Mouse (Mus musculus): Measurements from ENCODE around the gene Aen. TPM values are rescaled to one million over a fixed set of nuclear protein-coding genes. Genes with fewer than 3 reads are reported as not detected.

Aen gene
- polyA plus RNA-seq, 1 experiment from 2014 or later: 28.1 TPM

- Histone ChIP-seq H3K4me3 (replicated peaks) (peak overlapping the region; percentile 64), H3K36me3 (peaks cover 5% of the 10 kb centered on the region), H3K27me3 (no peaks in the 10 kb centered on the region), H3K9ac (peak overlapping the region; percentile 76), H3K9me3 (replicated peaks) (no peaks in the 10 kb centered on the region), H3K4me2 (peak overlapping the region; percentile 89), H3K4me1 (replicated peaks) (peaks cover 58% of the 10 kb centered on the region), H3K27ac (peak overlapping the region; percentile 87)
- 58% methylated on average over 3 of the region's 3 CpGs for WGBS (ENCODE audit: insufficient replicate concordance)
- no peak for DNase-seq
- no peak; the same call in 1 of the 2 replicates for ATAC-seq (ENCODE audit: low read depth)
Observed at GRCm38 (mm10) chr7:78914545-78914845, 18.8 kb downstream of the Aen start.

DNA sequence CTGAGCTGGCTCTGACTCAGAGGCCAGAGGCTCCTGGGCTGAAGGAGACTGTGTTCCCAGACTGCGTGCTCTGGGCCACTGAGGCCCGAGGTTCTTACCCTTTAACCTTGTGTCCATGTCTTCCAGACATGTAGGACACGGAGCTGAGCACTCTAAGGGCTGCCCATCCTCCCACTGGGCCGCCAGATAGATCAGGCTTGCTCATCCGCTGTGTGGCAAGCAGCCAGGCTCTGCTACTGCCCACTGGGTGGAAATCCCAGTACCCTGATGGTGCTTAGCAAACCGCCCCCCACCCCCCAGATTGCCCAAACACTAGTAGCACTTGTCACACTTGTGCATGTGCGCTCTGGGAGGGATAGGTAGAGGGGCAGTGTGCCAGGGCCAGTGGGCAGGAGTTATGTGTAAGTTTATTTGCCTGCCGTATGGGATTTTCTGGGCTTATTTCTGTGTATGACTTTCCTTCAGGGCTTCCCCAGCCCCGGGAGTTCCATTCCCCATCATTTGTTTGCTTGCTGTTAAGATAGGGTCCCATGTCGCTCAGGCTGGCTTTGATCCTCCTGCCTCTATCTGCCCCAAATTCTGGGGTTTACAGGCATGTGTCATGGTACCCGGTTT, 19.3 kb downstream of the Aen start:
- DNase-seq: no peak
- H3K9me3 ChIP-seq (replicated peaks): no peaks in the 10 kb centered on the region
- no peaks in the 10 kb centered on the region; the same call in none of the 2 replicates for H3K36me3 ChIP-seq
- H3K4me1 ChIP-seq (replicated peaks): peaks cover 58% of the 10 kb centered on the region
- no peak for ATAC-seq (ENCODE audit: low read depth)
- peak overlapping the region; percentile 76 for H3K9ac ChIP-seq
- no peaks in the 10 kb centered on the region for H3K27me3 ChIP-seq
- 78% methylated on average over 11 of the region's 11 CpGs for WGBS (ENCODE audit: insufficient replicate concordance)
- H3K4me3 ChIP-seq (replicated peaks): peak overlapping the region; percentile 64
- peak overlapping the region; percentile 89 for H3K4me2 ChIP-seq
- H3K27ac ChIP-seq: peak overlapping the region; percentile 87

GRCm38 (mm10) chr7:78918686-78919085, 23.0 kb downstream of the Aen start:
- Histone ChIP-seq H3K36me3 (no peaks in the 10 kb centered on the region; the same call in 1 of the 2 replicates), H3K4me3 (replicated peaks) (no peak overlapping the region), H3K9ac (no peak overlapping the region), H3K9me3 (replicated peaks) (no peaks in the 10 kb centered on the region), H3K4me1 (replicated peaks) (peaks cover 24% of the 10 kb centered on the region), H3K4me2 (no peak overlapping the region), H3K27ac (no peak overlapping the region), H3K27me3 (no peaks in the 10 kb centered on the region)
- ATAC-seq (ENCODE audit: low read depth): no peak
- no peak for DNase-seq
- WGBS (ENCODE audit: insufficient replicate concordance): 43% methylated on average over 4 of the region's 4 CpGs

DNA sequence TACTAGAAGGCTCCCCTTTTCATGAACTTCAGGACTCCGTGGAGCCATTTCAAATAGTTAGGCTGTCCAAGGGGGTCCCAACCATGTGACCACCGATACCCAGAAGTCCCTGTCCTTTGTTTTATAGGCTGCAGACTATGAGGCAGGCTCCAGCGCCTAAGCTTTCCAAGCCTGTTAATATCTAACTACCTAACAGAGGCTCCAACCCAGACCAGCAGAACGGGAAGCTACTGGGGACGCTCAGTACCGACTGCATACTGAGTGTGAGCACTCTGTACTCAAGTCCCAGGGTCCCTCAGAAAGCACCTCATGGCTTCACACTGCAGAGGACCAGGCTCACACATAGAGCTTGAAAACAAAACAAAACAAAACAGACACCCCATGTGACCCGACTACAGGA, 26.9 kb downstream of the Aen start:
- Histone ChIP-seq H3K9ac (no peak overlapping the region), H3K27ac (no peak overlapping the region), H3K4me3 (replicated peaks) (no peak overlapping the region), H3K9me3 (replicated peaks) (no peaks in the 10 kb centered on the region), H3K4me2 (no peak overlapping the region), H3K4me1 (replicated peaks) (peaks cover 7% of the 10 kb centered on the region), H3K36me3 (no peaks in the 10 kb centered on the region; the same call in 1 of the 2 replicates), H3K27me3 (peaks cover 5% of the 10 kb centered on the region; the same call in 1 of the 2 replicates)
- DNase-seq (no peak), ATAC-seq (ENCODE audit: low read depth) (peak; percentile 59)
- 60% methylated on average over 7 of the region's 7 CpGs for WGBS (ENCODE audit: insufficient replicate concordance)

GRCm38 (mm10) chr7:78924300-78924699, 28.6 kb downstream of the Aen start:
- Histone ChIP-seq H3K4me2 (no peak overlapping the region), H3K9me3 (replicated peaks) (no peaks in the 10 kb centered on the region), H3K4me1 (replicated peaks) (peaks cover 7% of the 10 kb centered on the region), H3K27me3 (peaks cover 5% of the 10 kb centered on the region; the same call in 1 of the 2 replicates), H3K9ac (no peak overlapping the region), H3K4me3 (replicated peaks) (no peak overlapping the region), H3K27ac (no peak overlapping the region), H3K36me3 (no peaks in the 10 kb centered on the region)
- ATAC-seq (ENCODE audit: low read depth) (no peak), DNase-seq (peak; percentile 23)
- WGBS (ENCODE audit: insufficient replicate concordance): 6% methylated on average over 6 of the region's 6 CpGs

- Histone ChIP-seq H3K4me3 (replicated peaks) (no peak overlapping the region), H3K27me3 (peaks cover 5% of the 10 kb centered on the region; the same call in 1 of the 2 replicates)
- WGBS (ENCODE audit: insufficient replicate concordance): 61% methylated on average over 7 of the region's 7 CpGs
Observed at GRCm38 (mm10) chr7:78924796-78925195, 29.1 kb downstream of the Aen start.

DNA sequence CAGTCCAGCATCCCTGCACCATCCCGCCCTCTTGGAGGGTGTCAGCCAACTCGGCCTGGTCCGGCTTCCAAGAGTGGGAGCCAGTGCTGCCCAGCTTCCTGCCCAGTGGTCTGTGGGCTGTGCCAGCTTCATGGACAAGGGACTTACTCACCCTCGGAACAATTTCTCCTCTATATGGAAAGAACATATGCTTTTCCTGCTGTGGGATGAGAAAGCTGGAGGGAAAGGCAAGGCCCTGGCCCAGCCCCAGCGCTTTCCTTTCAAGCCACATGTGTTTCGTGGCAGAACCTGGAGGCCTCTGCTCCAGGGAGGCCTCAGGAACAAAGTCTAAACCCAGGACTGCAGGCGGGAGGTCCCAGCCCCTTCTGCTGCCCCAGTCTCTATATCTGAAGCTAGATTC, 30.0 kb downstream of the Aen start:
- H3K27me3 ChIP-seq: peaks cover 5% of the 10 kb centered on the region; the same call in 1 of the 2 replicates
- DNase-seq (no peak), ATAC-seq (ENCODE audit: low read depth) (no peak)
- H3K27ac ChIP-seq: no peak overlapping the region
- 70% methylated on average over 7 of the region's 7 CpGs for WGBS (ENCODE audit: insufficient replicate concordance)
- no peaks in the 10 kb centered on the region for H3K36me3 ChIP-seq
- no peak overlapping the region for H3K4me2 ChIP-seq
- H3K9me3 ChIP-seq (replicated peaks): no peaks in the 10 kb centered on the region
- no peak overlapping the region for H3K4me3 ChIP-seq (replicated peaks)
- H3K9ac ChIP-seq: no peak overlapping the region
- peaks cover 7% of the 10 kb centered on the region for H3K4me1 ChIP-seq (replicated peaks)

More at GRCm38 (mm10) chr7:78924796-78925195, 29.1 kb downstream of the Aen start:
- Histone ChIP-seq H3K27ac (no peak overlapping the region), H3K36me3 (no peaks in the 10 kb centered on the region), H3K9me3 (replicated peaks) (no peaks in the 10 kb centered on the region), H3K9ac (no peak overlapping the region), H3K4me1 (replicated peaks) (peaks cover 7% of the 10 kb centered on the region), H3K4me2 (no peak overlapping the region)
- ATAC-seq (ENCODE audit: low read depth) (no peak), DNase-seq (no peak)

DNA sequence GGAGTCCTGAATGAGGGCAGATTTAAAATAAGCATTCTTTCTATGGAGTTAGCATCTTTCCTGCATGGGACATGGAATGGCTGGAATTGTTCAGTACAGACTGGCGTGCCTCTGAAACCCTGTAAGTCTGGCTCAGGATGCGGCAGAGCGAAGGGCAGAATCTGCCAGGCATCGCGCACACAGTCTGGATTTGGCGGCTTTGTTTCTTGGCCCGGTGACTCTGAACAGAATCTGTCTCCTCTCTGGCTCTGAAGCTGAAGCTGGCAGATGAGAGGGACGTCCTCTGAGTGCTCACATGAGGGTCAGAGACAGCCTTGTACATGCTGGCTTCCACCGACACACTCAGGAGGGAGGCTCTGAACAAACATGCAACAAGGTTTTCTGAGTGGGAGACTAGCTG, 30.5 kb downstream of the Aen start:
- Histone ChIP-seq H3K9me3 (replicated peaks) (no peaks in the 10 kb centered on the region), H3K27me3 (peaks cover 5% of the 10 kb centered on the region; the same call in 1 of the 2 replicates), H3K9ac (no peak overlapping the region), H3K27ac (no peak overlapping the region), H3K36me3 (no peaks in the 10 kb centered on the region), H3K4me3 (replicated peaks) (no peak overlapping the region), H3K4me2 (no peak overlapping the region), H3K4me1 (replicated peaks) (peaks cover 7% of the 10 kb centered on the region)
- 70% methylated on average over 9 of the region's 9 CpGs for WGBS (ENCODE audit: insufficient replicate concordance)
- no peak for ATAC-seq (ENCODE audit: low read depth)
- no peak for DNase-seq

DNA sequence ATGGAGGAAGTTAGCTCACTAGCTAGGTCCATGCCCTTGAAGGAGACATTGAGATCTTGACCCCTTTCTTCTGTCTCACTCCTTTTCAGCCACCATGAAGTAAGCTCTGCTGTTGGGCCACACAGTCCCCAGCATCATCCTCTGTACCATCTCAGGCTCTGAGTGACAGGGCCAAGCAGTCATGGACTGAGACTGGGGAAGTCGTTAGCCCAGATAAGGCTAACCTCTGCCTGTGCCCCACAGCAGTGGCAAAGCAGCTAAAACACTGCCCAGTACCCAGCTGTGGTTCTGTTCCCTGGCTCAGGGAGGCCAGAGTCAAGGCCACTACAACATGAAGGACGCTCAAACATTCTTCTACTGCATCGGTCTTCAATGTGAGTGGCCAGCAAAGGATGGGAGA, 31.6 kb downstream of the Aen start:
- Histone ChIP-seq H3K4me2 (no peak overlapping the region), H3K9ac (no peak overlapping the region), H3K36me3 (no peaks in the 10 kb centered on the region), H3K27ac (no peak overlapping the region), H3K4me3 (replicated peaks) (no peak overlapping the region), H3K9me3 (replicated peaks) (no peaks in the 10 kb centered on the region), H3K4me1 (replicated peaks) (peaks cover 7% of the 10 kb centered on the region), H3K27me3 (peaks cover 5% of the 10 kb centered on the region; the same call in 1 of the 2 replicates)
- WGBS (ENCODE audit: insufficient replicate concordance): 40% methylated on average over 3 of the region's 3 CpGs
- ATAC-seq (ENCODE audit: low read depth): no peak
- no peak for DNase-seq

- Histone ChIP-seq H3K4me3 (replicated peaks) (no peak overlapping the region), H3K36me3 (no peaks in the 10 kb centered on the region), H3K27ac (no peak overlapping the region), H3K4me2 (no peak overlapping the region), H3K4me1 (replicated peaks) (peaks cover 4% of the 10 kb centered on the region; the same call in 1 of the 2 replicates), H3K27me3 (no peaks in the 10 kb centered on the region), H3K9ac (no peak overlapping the region), H3K9me3 (replicated peaks) (no peaks in the 10 kb centered on the region)
- 49% methylated on average over 19 of the region's 19 CpGs for WGBS (ENCODE audit: insufficient replicate concordance)
- ATAC-seq (ENCODE audit: low read depth): no peak
- DNase-seq: no peak
Observed at GRCm38 (mm10) chr7:78938957-78939602, 43.4 kb downstream of the Aen start.

DNA sequence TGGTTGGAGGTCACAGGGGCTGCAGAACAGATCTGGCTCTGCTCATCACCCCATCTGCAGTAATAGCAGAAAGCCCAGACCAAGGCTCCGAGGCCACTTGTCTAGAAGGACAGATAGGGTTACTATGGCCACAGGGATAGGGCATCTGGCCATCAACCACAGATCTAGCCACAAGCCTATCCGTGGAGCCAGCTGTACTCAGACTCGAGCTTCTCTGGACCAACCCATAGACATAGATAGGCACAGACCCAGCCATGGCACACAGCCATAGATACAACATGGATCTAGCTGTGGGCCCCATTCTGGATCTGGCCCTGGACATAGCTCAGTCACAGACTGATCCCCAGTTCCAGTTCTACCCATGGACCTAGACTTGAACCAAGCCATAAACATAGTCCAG, 45.3 kb downstream of the Aen start:
- no peak overlapping the region for H3K4me3 ChIP-seq (replicated peaks)
- WGBS (ENCODE audit: insufficient replicate concordance): 26% methylated on average over 3 of the region's 3 CpGs

More for the DNA sequence above, 45.3 kb downstream of the Aen start:
- Histone ChIP-seq H3K27me3 (no peaks in the 10 kb centered on the region), H3K4me1 (replicated peaks) (peaks cover 4% of the 10 kb centered on the region; the same call in 1 of the 2 replicates), H3K27ac (no peak overlapping the region), H3K9ac (no peak overlapping the region), H3K9me3 (replicated peaks) (no peaks in the 10 kb centered on the region), H3K36me3 (no peaks in the 10 kb centered on the region), H3K4me2 (no peak overlapping the region)
- peak; percentile 51; the same call in 1 of the 2 replicates for ATAC-seq (ENCODE audit: low read depth)
- DNase-seq: no peak
